Mouse (Mus musculus) erythroblast, embryonic 14.5 days (primary cell): ENCODE data around the gene Fem1a. TPM values are rescaled to one million over a fixed set of nuclear protein-coding genes. Genes with fewer than 3 reads are reported as not detected.

Experiments used
- H3K27me3 ChIP-seq: 2 replicates; pipeline ENCODE4 v1.6.1; 2012; ENCODE audit warnings: inconsistent platforms; ENCODE audit not compliant: control insufficient read depth
- H3K36me3 ChIP-seq: 2 replicates; pipeline ENCODE4 v1.6.1; 2012; ENCODE audit warnings: mild to moderate bottlenecking, inconsistent platforms; ENCODE audit not compliant: control insufficient read depth
- H3K4me1 ChIP-seq: 2 replicates; pipeline ENCODE4 v1.6.1; 2012; ENCODE audit warnings: inconsistent platforms; ENCODE audit not compliant: control insufficient read depth
- H3K4me3 ChIP-seq: replicated peaks from 2 replicates; pipeline ENCODE3; 2012; ENCODE audit warnings: moderate library complexity, mild to moderate bottlenecking, inconsistent platforms
- H3K9me3 ChIP-seq: 2 replicates; pipeline ENCODE4 v1.6.1; 2012; ENCODE audit warnings: low read length, inconsistent platforms, mixed read lengths; ENCODE audit not compliant: control insufficient read depth
- GATA1 ChIP-seq: IDR thresholded peaks from 2 replicates; pipeline ENCODE4 v1.6.1; 2012; ENCODE audit warnings: low read length, inconsistent platforms, mixed read lengths
- TAL1 ChIP-seq: IDR thresholded peaks from 3 replicates; pipeline ENCODE4 v1.6.1; 2012; ENCODE audit warnings: low read length, inconsistent platforms, mixed read lengths
- polyA plus RNA-seq: library from polyadenylated mRNA; stranded (reverse); fragments of >175 nt; gene quantifications from 2 replicates; pipeline ENCODE4 v1.2.3, GENCODE M21; 2012

Fem1a gene
- 0.64 and 0.80 TPM in 2 replicates for polyA plus RNA-seq

- TF ChIP-seq GATA1 (no peak), TAL1 (no peak)
- H3K9me3 ChIP-seq = no peaks in the 10 kb centered on the region
- peaks cover 51% of the 10 kb centered on the region for H3K4me1 ChIP-seq
Observed at GRCm38 (mm10) chr17:56256239-56256881, at the start of gene Fem1a. TSS of gene Fem1a (plus strand) at chr17:56256810.

GRCm38 (mm10) chr17:56206986-56207674 lies 49.5 kb upstream of the Fem1a start:
- H3K9me3 ChIP-seq = no peaks in the 10 kb centered on the region
- H3K4me3 ChIP-seq = no peak overlapping the region
- H3K4me1 ChIP-seq = peaks cover 8% of the 10 kb centered on the region
- H3K27me3 ChIP-seq = no peaks in the 10 kb centered on the region
- TF ChIP-seq TAL1 (no peak), GATA1 (no peak)
- peaks cover 97% of the 10 kb centered on the region for H3K36me3 ChIP-seq

More at GRCm38 (mm10) chr17:56256239-56256881, at the start of gene Fem1a:
- Histone ChIP-seq H3K4me3 (peak within 1 kb of the TSS; percentile 78), H3K27me3 (no peaks in the 10 kb centered on the region), H3K36me3 (peaks cover 41% of the 10 kb centered on the region)

- peaks cover 90% of the 10 kb centered on the region for H3K36me3 ChIP-seq
- no peak overlapping the region for H3K4me3 ChIP-seq
- H3K4me1 ChIP-seq = peaks cover 11% of the 10 kb centered on the region
- H3K27me3 ChIP-seq = no peaks in the 10 kb centered on the region
- H3K9me3 ChIP-seq = no peaks in the 10 kb centered on the region
- TF ChIP-seq TAL1 (no peak), GATA1 (no peak)
Observed at GRCm38 (mm10) chr17:56207963-56208530, 48.6 kb upstream of the Fem1a start.

- peaks cover 85% of the 10 kb centered on the region for H3K36me3 ChIP-seq
Observed at GRCm38 (mm10) chr17:56208821-56209220, 47.8 kb upstream of the Fem1a start.

GRCm38 (mm10) chr17:56211090-56211489 lies 45.5 kb upstream of the Fem1a start:
- H3K9me3 ChIP-seq = no peaks in the 10 kb centered on the region
- H3K27me3 ChIP-seq = no peaks in the 10 kb centered on the region
- no peak for TF ChIP-seq TAL1
- TF ChIP-seq GATA1 = no peak
- no peak overlapping the region for H3K4me3 ChIP-seq
- peaks cover 13% of the 10 kb centered on the region for H3K4me1 ChIP-seq
- peaks cover 72% of the 10 kb centered on the region for H3K36me3 ChIP-seq

More at GRCm38 (mm10) chr17:56208821-56209220, 47.8 kb upstream of the Fem1a start:
- Histone ChIP-seq H3K4me3 (no peak overlapping the region), H3K27me3 (no peaks in the 10 kb centered on the region), H3K4me1 (peaks cover 11% of the 10 kb centered on the region), H3K9me3 (no peaks in the 10 kb centered on the region)
- no peak for TF ChIP-seq GATA1
- no peak for TF ChIP-seq TAL1

- H3K27me3 ChIP-seq = no peaks in the 10 kb centered on the region
- no peak for TF ChIP-seq GATA1
- TF ChIP-seq TAL1 = no peak
- H3K9me3 ChIP-seq = no peaks in the 10 kb centered on the region
- H3K4me1 ChIP-seq = peaks cover 22% of the 10 kb centered on the region
- H3K36me3 ChIP-seq = peaks cover 58% of the 10 kb centered on the region
- no peak overlapping the region for H3K4me3 ChIP-seq
Observed at GRCm38 (mm10) chr17:56212676-56213075, 43.9 kb upstream of the Fem1a start.

DNA sequence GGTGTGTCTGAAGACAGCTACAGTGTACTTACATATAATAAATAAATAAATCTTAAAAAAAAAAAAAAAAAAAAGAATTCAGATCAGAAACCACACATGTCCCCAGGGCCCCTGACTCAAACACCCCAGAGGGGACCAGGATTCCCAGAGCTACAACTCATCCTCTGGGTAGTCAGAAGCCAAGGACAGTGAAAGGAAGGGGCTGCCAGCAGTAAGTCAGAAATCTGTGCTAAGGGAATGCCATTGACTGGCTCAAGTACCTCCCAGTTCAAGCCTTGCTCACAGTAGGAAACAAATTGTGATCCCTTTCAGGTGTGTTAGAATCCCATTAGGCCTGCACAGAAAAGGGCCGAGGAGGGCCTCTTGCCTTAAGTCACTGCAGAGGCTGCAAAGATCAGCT lies 42.4 kb upstream of the Fem1a start:
- H3K9me3 ChIP-seq = no peaks in the 10 kb centered on the region
- no peak overlapping the region for H3K4me3 ChIP-seq
- no peaks in the 10 kb centered on the region for H3K27me3 ChIP-seq
- TF ChIP-seq TAL1 (no peak), GATA1 (no peak)
- H3K4me1 ChIP-seq = peaks cover 36% of the 10 kb centered on the region
- peaks cover 42% of the 10 kb centered on the region for H3K36me3 ChIP-seq

- Histone ChIP-seq H3K9me3 (no peaks in the 10 kb centered on the region), H3K4me1 (peaks cover 36% of the 10 kb centered on the region), H3K27me3 (no peaks in the 10 kb centered on the region), H3K36me3 (peaks cover 15% of the 10 kb centered on the region), H3K4me3 (peak overlapping the region; percentile 89)
- no peak for TF ChIP-seq GATA1
- TF ChIP-seq TAL1 = no peak
Observed at GRCm38 (mm10) chr17:56217670-56218069, 38.9 kb upstream of the Fem1a start.
